Mouse (Mus musculus): ENCODE data around the gene Pcnx3. TPM values are rescaled to one million over a fixed set of nuclear protein-coding genes. Genes with fewer than 3 reads are reported as not detected.

Gene Pcnx3
- 468 and 751 TPM in 2 replicates for polyA plus RNA-seq (2012; ENCODE audit: low replicate concordance)

DNA sequence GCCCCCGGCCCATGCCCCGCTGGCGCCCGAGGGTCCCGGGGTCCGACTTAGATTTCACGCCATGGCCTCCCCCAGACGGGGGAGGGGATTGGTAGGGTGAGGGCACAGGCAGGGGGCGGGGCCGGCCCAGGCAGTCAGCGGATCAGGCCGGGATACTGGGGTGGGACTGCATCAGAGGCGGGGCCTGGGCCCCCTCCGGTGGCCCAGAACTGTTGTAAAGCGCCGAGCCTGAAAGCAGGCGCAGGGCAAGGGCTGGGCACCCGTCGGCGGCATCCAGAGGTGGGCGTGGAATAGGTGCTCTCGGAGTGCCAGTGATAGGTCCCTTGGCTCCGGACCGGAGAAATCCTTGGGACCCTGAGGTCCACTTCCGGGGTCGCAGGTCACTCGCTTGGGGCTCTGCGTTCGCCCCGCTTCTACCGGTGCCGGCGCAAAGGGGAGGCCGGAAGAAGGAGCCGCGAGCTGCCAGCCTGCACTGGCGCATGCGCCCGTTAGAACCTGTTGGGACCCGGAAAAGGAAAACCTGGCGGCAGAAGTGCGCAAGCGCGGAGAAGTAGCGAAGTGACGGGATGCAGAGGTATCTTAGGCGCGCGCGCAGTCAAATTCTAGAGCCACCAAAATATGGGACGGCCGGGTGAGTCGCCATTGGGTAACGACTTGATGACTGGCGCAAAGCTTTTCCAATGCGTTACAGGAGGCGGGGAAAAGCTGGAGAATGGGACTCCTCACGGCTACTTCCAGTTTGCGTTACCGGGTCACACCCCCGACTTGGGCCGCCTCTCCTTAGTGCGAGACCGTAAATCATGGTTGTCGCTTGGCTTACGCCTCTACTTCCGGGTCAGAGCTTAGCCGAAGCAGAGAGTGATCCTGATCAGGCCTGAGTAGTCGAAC is at the start of gene Pcnx3, which contains the start of gene Map3k11:
TSS of gene Pcnx3 (minus strand) at position 709 of the 888 bp plus-strand sequence.
TSS of gene Map3k11 (plus strand) at position 543 of the 888 bp plus-strand sequence.

DNA sequence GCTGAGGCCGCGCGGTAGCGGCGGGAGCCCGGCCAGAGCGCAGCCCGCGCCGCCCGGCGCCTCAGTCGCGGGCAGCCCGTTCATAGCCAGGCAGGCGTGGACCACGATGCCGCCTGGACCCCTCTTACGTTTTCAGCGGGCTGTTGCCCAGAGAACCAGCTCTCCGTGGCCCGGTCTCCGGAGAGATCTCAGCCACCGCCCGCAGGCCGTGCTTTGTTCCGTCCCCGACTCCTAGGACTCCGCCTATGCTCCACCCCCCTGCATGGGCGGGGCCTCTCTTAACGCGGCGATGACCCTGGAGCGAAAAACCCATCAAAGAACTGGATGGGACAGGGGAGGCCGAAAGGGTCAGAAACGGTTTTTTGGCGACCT is 40.7 kb upstream of the Pcnx3 start, which contains the start of gene Fam89b:
TSS of gene Fam89b (minus strand) at position 210 of the 372 bp plus-strand sequence.

DNA sequence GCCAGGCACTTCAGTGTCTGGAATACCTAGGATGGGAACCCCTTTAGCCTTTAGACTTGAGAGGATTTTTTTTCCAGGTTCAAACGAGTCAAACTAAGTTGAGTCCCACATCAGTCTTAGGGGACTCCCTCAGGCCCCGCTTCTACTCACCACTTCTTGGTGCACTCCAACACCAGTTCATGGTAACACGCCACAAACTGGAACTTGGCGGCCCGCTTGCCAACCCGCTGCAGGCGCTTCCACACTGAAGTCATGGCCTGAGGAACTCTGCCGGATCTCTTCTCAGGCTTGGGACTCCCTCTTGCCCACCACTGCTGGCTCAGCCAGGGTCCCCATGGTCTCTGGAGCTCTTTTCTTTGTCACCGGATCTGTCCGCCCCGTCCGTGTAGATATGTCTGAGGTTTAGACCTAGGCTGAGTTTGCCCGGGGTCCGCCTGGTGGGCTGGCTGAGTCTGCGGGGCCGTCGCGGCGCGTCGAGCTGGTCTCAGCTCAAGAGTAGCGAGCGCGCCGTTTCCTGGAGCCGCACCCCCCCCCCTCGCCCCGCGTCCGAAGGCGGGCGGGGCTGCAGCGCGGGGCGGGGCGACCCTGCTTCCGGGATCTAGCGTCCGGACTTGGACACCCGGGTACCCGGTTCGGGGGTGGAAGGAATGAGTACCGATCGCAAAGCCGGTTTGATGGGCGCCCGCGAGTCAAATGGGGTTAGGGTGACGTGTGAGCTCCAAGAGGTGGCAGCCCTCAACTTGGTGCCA is 37.2 kb upstream of the Pcnx3 start, which contains the start of gene Ehbp1l1:
TSS of gene Ehbp1l1 (minus strand) at position 551 of the 749 bp plus-strand sequence.

DNA sequence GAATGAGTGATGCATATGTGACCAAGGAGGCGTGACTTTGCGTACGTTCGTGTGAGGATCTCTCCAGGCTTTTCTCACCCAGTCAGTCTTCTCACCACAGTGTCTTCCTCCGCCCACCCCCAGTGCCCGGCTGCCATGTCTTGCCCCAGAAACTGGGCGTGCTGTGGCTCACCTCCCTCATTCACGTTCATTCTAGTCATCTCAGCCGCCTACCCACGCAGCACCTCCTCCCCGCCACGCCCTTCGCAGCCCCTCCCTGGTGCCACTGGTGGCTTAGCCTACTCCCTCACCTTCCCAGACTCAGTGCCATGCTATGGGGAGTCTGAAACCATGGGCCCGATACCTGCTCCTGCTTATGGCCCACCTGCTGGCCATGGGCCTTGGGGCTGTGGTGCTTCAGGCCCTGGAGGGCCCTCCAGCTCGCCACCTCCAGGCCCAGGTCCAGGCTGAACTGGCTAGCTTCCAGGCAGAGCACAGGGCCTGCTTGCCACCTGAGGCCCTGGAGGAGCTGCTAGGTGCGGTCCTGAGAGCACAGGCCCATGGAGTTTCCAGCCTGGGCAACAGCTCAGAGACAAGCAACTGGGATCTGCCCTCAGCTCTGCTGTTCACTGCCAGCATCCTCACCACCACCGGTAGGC is 15.6 kb upstream of the Pcnx3 start, which contains the start of gene Kcnk7:
TSS of gene Kcnk7 (plus strand) at position 205 of the 638 bp plus-strand sequence.

DNA sequence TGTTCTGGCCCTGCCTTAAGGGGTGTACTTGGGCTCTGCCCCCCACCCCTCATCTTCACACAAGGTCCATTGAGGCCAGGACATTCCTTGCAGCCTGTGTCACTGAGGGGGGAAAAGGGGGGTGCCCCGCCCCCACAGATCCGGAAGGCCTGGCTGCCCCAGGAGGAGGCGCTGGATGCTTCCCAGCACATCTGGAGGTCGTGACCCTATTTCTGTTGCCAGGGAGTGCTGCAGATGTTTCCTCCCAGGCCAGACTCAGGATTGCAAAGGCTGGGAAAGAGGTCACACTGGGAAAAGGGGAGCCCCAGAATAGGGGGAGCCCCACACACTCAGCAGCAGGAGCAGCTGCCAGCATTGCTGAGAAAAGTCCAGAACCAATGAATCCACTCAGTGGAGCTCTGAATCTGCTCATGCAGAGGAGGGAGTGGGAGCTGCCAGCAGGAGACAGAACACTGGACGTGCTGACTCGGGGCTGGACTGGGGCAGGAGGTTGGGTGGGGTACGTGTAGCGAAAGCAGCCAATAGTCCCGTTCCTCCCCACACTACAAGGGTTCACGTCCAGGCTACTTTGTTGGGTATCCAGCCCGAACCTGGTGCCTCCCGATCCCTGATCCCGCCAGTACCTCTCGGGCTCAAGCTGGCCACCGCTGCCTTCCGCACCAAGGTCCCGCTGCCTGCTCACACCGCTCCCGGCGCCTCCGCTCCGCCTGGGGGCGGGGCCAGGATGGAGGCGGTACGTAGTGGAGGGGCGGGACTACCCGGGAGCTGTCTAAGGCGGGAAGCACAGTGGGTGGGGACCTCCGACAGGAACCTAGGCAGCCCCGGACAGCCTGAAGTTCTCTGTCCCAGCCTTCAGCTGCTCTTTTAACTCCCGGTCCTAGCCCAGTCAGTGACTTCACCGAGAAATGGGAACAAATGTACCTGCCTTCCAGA is 25.5 kb downstream of the Pcnx3 start, which contains the start of gene Sipa1:
TSS of gene Sipa1 (minus strand) at position 727 of the 933 bp plus-strand sequence.

DNA sequence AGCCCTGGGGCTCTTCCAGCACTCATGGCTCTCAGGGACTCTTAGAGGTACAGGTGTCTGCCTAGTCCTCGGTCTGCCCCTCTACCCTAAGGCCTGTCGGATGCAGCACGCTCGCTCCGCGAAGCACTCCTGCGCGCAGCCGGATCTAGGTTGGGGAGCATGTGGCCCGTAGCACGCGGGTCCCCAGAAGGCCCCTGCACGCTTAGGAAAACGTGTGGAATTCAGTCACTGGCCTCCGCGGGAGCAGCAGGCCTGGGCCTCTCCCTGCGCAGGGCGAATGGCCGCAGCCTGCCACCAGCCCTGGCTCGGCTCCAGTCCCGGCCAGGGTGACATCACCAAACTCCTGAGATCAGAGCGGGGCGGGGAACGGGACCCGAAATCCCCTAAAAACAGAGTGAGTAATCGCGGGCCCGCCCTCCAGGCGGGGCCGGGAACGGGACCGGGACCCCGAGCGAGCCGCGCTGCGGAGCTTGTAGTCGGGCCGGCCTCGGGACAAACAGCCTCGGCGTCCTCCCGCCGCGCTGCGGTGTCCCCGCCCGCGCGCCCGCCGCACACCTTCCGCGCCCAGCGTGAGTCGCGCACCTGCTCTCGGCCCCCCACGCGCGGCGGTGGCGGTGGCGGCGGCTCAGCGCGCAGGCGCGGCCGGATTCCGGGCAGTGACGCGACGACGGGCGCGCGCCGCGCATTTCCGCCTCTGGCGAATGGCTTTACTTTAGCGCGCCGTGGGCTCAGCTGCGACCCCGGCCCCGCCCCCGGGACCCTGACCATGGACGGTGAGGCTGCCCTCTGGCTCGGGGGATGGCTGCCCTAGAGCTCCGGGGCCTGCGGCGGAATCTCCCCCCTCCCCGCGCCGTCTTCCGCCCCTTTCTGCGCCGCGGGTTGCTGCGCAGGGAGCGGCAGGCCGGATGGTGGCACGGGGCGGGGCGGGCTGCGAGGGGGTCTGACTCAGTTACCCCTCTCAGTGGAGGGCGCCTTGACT is 51.4 kb downstream of the Pcnx3 start, which contains the start of gene Rela:
TSS of gene Rela (plus strand) at position 415 of the 979 bp plus-strand sequence.

Other genes starting within 250 kb of the Pcnx3 start
- 22.9 and 39.9 TPM in 2 replicates for gene Fosl1, start 241.4 kb downstream of the Pcnx3 start, polyA plus RNA-seq (2012; ENCODE audit: low replicate concordance)
- gene Ccdc85b, start 231.0 kb downstream of the Pcnx3 start, polyA plus RNA-seq (2012; ENCODE audit: low replicate concordance): 11.4 and 13.8 TPM in 2 replicates
- gene Fibp, start 228.3 kb downstream of the Pcnx3 start, polyA plus RNA-seq (2012; ENCODE audit: low replicate concordance): 11.1 and 197 TPM in 2 replicates
- gene Ctsw, start 220.4 kb downstream of the Pcnx3 start, polyA plus RNA-seq (2012; ENCODE audit: low replicate concordance): 0.34 and 1.2 TPM in 2 replicates
- 0.91 and 1.5 TPM in 2 replicates for gene Efemp2, start 215.0 kb downstream of the Pcnx3 start, polyA plus RNA-seq (2012; ENCODE audit: low replicate concordance)
- gene Mus81, start 200.5 kb downstream of the Pcnx3 start, polyA plus RNA-seq (2012; ENCODE audit: low replicate concordance): 58.4 and 60.0 TPM in 2 replicates
- 2,530 and 3,476 TPM in 2 replicates for gene Cfl1, start 198.5 kb downstream of the Pcnx3 start, polyA plus RNA-seq (2012; ENCODE audit: low replicate concordance)
- 0.35 and 0.47 TPM in 2 replicates for gene 1700020D05Rik, start 185.1 kb downstream of the Pcnx3 start, polyA plus RNA-seq (2012; ENCODE audit: low replicate concordance)
- gene Snx32, start 178.4 kb downstream of the Pcnx3 start, polyA plus RNA-seq (2012; ENCODE audit: low replicate concordance): 4.1 and 8.2 TPM in 2 replicates
- not detected in 2 replicates for gene Ovol1, start 128.3 kb downstream of the Pcnx3 start, polyA plus RNA-seq (2012; ENCODE audit: low replicate concordance)
- gene Ap5b1, start 120.9 kb downstream of the Pcnx3 start, polyA plus RNA-seq (2012; ENCODE audit: low replicate concordance): 16.9 and 32.7 TPM in 2 replicates
- 248 and 435 TPM in 2 replicates for gene Rnaseh2c, start 87.0 kb downstream of the Pcnx3 start, polyA plus RNA-seq (2012; ENCODE audit: low replicate concordance)
- gene Kat5, start 78.7 kb downstream of the Pcnx3 start, polyA plus RNA-seq (2012; ENCODE audit: low replicate concordance): 46.4 and 73.1 TPM in 2 replicates
- 61.2 and 268 TPM in 2 replicates for gene Rela, start 51.4 kb downstream of the Pcnx3 start, polyA plus RNA-seq (2012; ENCODE audit: low replicate concordance)
- gene Sipa1, start 25.2 kb downstream of the Pcnx3 start, polyA plus RNA-seq (2012; ENCODE audit: low replicate concordance): 361 and 570 TPM in 2 replicates
- gene Map3k11, start 166 bp downstream of the Pcnx3 start, polyA plus RNA-seq (2012; ENCODE audit: low replicate concordance): 157 and 178 TPM in 2 replicates
- 1.1 and 3.7 TPM in 2 replicates for gene Kcnk7, start 15.5 kb upstream of the Pcnx3 start, polyA plus RNA-seq (2012; ENCODE audit: low replicate concordance)
- gene Ehbp1l1, start 37.4 kb upstream of the Pcnx3 start, polyA plus RNA-seq (2012; ENCODE audit: low replicate concordance): 268 and 413 TPM in 2 replicates
- gene Fam89b, start 40.7 kb upstream of the Pcnx3 start, polyA plus RNA-seq (2012; ENCODE audit: low replicate concordance): 41.3 and 119 TPM in 2 replicates
- 2.3 and 4.5 TPM in 2 replicates for gene Ltbp3, start 52.0 kb upstream of the Pcnx3 start, polyA plus RNA-seq (2012; ENCODE audit: low replicate concordance)
- 56.3 and 57.0 TPM in 2 replicates for gene Scyl1, start 82.5 kb upstream of the Pcnx3 start, polyA plus RNA-seq (2012; ENCODE audit: low replicate concordance)
- gene Frmd8, start 186.4 kb upstream of the Pcnx3 start, polyA plus RNA-seq (2012; ENCODE audit: low replicate concordance): 18.0 and 18.2 TPM in 2 replicates
- gene Slc25a45, start 188.9 kb upstream of the Pcnx3 start, polyA plus RNA-seq (2012; ENCODE audit: low replicate concordance): 0.65 and 5.0 TPM in 2 replicates
- gene Tigd3, start 205.2 kb upstream of the Pcnx3 start, polyA plus RNA-seq (2012; ENCODE audit: low replicate concordance): 1.4 and 2.3 TPM in 2 replicates
- 15.3 and 54.9 TPM in 2 replicates for gene Dpf2, start 224.1 kb upstream of the Pcnx3 start, polyA plus RNA-seq (2012; ENCODE audit: low replicate concordance)
- gene Cdc42ep2, start 235.9 kb upstream of the Pcnx3 start, polyA plus RNA-seq (2012; ENCODE audit: low replicate concordance): 1.8 and 1.9 TPM in 2 replicates

All from leukemia stem cell, adult 10-12 weeks (primary cell).